Mouse (Mus musculus): ENCODE results near the gene Snrnp40.

The Snrnp40 gene

GRCm38 (mm10) chr4:130359486-130360237 is at the start of gene Snrnp40, which contains the start of gene Zcchc17:
Gene Snrnp40, plus strand, starts transcription at chr4:130360132.
Gene Zcchc17, minus strand, starts transcription at chr4:130359943.
- DNase-seq = peak; percentile 99

GRCm38 (mm10) chr4:130312526-130312925 is 47.4 kb upstream of the Snrnp40 start:
- DNase-seq = no peak

- no peak for DNase-seq
Observed at GRCm38 (mm10) chr4:130313552-130313951, 46.4 kb upstream of the Snrnp40 start.

- DNase-seq = no peak
Observed at GRCm38 (mm10) chr4:130315771-130316527, 44.0 kb upstream of the Snrnp40 start.

GRCm38 (mm10) chr4:130316691-130317090 is 43.2 kb upstream of the Snrnp40 start:
- DNase-seq = no peak

GRCm38 (mm10) chr4:130318122-130318521 is 41.8 kb upstream of the Snrnp40 start:
- DNase-seq = no peak

GRCm38 (mm10) chr4:130319564-130319963 is 40.4 kb upstream of the Snrnp40 start:
- DNase-seq = no peak

GRCm38 (mm10) chr4:130321640-130322039 is 38.3 kb upstream of the Snrnp40 start:
- DNase-seq = no peak

GRCm38 (mm10) chr4:130322567-130322966 is 37.4 kb upstream of the Snrnp40 start:
- no peak for DNase-seq

GRCm38 (mm10) chr4:130323165-130323564 is 36.8 kb upstream of the Snrnp40 start:
- DNase-seq = no peak

GRCm38 (mm10) chr4:130323607-130324006 is 36.3 kb upstream of the Snrnp40 start:
- no peak for DNase-seq

GRCm38 (mm10) chr4:130325446-130325845 is 34.5 kb upstream of the Snrnp40 start:
- no peak for DNase-seq

- no peak for DNase-seq
Observed at GRCm38 (mm10) chr4:130327366-130327765, 32.6 kb upstream of the Snrnp40 start.

GRCm38 (mm10) chr4:130335867-130336266 is 24.1 kb upstream of the Snrnp40 start:
- no peak for DNase-seq

- no peak for DNase-seq
Observed at GRCm38 (mm10) chr4:130341691-130342090, 18.2 kb upstream of the Snrnp40 start.

GRCm38 (mm10) chr4:130349666-130350065 is 10.3 kb upstream of the Snrnp40 start:
- no peak for DNase-seq

- no peak for DNase-seq
Observed at GRCm38 (mm10) chr4:130350690-130351422, 9.1 kb upstream of the Snrnp40 start.

- no peak for DNase-seq
Observed at GRCm38 (mm10) chr4:130352588-130352987, 7.3 kb upstream of the Snrnp40 start.

GRCm38 (mm10) chr4:130357946-130358345 is 2.0 kb upstream of the Snrnp40 start:
- no peak for DNase-seq

GRCm38 (mm10) chr4:130360238-130360590 is 282 bp downstream of the Snrnp40 start:
- no peak for DNase-seq

- no peak for DNase-seq
Observed at GRCm38 (mm10) chr4:130376675-130377074, 16.7 kb downstream of the Snrnp40 start.

GRCm38 (mm10) chr4:130377500-130377899 is 17.6 kb downstream of the Snrnp40 start:
- no peak for DNase-seq

- DNase-seq = no peak
Observed at GRCm38 (mm10) chr4:130379181-130379580, 19.2 kb downstream of the Snrnp40 start.

- DNase-seq = no peak
Observed at GRCm38 (mm10) chr4:130380418-130380817, 20.5 kb downstream of the Snrnp40 start.
